Mouse (Mus musculus) left cerebral cortex, adult 9 months (tissue): ENCODE results near the gene Osgep.
"Not testable (repeated sequence)": the region's sequence is repeated elsewhere in the genome, so short reads cannot be mapped to it uniquely, and the experiment has no call there.

Source experiments
- DNase-seq, 2 experiments: peaks; one replicate each; pipeline ENCODE4 v3.0.0; 2022; ENCODE audit warnings: low spot score in 2 of 2

The Osgep gene

DNA sequence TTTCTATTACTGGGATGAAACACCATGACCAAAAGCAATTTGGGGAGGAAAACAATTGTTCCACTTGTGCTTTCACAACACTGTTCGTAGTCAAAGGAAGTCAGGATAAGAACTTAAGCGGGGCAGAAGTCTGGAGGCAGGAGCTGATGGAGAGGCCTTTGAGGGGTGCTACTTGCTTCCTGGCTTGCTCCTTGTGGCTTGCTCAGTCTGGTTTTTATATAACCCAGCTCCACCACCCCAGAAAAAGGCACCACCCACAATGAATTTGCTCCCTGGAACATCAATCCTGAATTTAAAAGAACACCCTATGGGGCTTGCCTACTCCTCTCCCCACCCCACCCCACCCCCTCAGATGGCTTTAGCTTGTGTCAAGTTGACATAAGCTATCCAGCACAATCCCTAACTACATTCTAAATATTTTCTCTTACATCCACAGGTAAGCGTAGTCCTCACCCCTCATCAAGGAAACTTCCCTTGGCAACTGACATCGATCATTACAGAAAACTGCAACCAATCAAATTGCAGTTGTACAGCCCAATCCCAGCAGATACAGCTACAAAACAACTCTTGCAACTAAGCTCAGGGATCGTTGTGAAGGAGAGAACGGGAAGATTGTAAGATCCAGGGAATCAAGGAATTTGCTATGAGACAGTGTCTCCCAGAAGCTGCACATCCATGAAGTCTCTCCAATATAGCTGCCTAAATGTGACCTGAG is 48.3 kb downstream of the Osgep start:
- peak in 1 of 2 experiments; percentile 22 for DNase-seq

DNA sequence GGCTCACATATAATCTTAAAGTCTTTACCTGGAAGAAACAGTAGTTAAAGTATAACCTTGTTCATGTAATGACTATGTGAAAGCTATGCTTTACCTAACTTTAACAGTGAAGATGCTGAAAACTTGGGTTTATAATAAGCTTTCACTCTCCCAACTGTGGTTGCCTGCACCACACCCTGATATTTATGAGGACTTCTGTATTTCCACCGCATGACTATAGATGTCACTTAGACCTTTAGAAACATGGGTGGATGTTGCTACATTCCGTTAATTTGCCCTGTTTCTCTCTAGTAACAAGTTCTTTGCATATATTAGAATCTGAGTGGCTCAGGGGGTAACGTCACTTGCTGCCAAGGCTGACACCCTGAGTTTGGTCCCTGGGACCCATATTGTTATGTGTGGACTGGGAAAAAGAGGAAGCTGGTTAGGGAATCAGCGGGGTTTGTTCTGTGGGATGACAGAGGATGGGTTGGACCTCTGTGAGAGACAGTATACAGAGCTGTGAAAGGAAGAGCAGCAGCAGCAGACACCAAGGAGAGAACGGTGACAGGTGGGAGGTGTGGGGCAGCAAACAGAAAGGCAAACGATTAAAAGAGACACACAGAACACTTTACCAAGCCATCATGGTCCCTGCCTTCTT is 49.0 kb downstream of the Osgep start:
- no peak for DNase-seq

DNA sequence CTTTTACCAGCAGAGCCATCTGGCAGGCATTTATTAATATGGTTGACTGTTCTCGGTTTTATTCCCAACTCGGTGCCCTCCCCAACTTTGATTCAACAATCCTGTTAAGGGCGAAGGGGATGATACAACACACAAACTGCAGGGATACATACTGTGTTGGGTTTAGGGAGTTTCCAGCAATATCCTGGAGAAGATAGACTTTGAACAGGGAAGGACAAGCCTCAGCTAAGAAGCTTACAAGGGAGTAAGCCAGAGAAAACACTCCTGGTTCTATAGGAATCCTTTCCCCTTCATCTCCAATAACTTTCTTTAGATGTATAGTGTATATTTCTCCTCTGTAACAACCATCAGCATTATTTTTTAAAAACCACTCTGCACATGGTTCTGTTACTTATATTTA is 49.5 kb downstream of the Osgep start:
- DNase-seq = no peak

DNA sequence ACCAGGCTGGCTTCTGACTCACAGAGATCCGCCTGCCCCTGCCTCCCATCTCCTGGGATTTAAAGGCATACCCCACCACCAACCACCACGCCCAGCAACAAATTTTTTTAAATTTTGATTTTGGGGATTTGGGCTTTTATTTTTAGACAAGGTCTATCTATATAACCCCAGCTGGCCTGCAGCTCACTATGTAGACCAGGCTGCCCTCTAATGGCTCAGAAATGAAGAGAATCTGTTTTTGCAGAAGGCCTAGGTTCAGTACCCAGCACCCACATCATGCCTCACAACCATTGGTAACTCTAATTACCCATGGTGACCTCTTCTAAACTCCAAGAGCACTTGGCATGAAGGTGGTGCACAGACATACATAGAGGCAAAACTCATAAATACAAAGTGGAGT is 53.4 kb downstream of the Osgep start:
- no peak for DNase-seq

DNA sequence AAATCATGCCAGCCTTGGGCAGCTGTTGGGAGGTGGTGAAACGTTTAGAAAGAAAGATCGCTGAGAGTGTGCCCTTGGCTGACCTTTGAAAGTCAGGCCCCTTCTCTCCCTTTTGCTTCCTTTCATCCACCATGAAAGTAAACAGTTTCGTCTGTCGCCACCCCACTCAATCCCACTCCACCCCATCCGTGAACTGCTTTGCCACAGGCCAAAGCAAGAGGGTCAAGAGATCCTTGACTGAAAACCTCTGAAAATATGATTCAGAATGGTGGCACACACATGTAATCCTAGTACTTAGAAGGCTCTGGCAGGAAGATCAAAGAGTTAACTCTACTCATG is 53.9 kb downstream of the Osgep start:
- peak in 1 of 2 experiments; percentile 9 for DNase-seq

DNA sequence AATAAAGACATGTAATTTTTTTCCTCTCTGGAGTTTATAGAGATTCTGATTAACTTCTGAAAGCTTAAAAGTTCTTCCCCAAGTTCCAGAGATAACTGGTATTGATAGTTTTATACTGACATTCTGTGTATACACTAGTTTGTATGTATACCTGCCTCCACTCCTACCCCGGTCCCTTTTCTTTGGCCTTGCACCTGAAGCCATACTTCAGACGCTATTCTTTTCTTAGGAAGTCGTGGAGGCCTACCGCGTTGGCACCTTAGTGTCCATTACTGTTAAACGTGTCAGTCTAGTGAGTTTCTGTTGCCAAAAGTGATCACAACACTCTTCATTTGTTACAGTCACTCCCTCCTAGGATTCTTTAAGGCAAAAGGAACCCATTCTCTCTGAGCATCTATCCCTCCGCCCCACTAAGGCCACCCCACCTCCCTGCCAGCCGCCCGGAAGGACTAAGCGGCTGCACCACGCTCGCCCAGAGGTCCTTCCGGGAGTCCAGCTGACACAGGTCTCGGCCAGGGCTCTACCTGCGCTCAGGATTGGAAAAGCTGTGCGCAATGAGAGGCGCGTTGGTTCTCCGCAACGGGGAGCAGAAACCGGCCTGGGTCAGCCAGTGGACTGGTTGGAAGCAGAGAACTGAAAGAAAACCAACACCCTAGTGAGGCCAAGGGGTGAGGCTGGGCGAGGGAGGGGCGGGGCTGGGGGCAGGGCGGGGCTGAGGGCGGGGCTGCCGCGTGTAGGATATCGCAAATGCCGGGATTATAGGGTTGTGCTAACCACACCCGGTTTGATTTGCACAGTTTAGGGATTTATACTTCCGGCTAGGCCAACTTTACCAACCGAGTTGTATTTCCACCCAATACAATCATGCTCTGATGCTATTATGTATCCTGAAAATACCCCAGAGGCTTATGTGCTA is 54.5 kb downstream of the Osgep start, which contains the start of gene Tep1:
Tep1 (minus strand) TSS at position 672 of the 916 bp plus-strand sequence.
- DNase-seq = peak in 1 of 2 experiments; percentile 57

DNA sequence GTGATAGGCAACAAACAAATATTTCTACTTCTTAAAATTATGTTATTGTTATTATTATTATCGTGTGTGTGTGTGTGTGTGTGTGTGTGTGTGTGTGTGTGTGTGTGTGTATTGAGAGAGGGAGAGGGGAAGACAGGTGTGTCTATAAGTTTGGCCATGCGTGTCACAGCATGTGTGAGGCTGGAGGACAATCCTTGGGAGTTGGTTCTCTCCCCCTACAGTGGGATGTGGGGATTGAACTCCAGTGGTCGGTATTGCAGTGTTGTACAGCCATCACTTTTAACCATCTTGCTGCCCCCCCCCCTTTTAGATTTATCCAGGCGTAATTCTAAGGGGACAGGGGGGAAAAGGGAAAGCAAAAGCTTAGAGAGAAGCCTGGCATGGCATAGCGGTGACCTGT is 56.0 kb downstream of the Osgep start:
- DNase-seq = no peak

DNA sequence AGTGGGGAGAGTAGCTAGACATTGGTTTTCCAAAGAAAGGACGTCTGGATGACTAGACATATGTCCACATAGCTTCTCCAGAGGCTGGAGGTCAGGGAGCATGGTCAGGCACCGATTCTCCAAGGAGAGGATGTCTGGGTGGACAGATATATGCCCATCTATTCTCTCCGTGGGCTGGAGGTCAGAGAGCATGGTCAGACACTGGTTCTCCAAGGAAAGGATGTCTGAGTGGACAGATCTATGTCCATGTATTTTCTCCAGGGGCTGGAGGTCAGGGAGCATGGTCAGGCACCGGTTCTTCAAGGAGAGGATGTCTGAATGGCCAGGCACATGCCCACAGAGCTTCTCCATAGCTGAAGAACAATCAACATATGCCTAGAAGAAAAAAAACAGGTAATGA is 56.5 kb downstream of the Osgep start:
- no peak for DNase-seq

DNA sequence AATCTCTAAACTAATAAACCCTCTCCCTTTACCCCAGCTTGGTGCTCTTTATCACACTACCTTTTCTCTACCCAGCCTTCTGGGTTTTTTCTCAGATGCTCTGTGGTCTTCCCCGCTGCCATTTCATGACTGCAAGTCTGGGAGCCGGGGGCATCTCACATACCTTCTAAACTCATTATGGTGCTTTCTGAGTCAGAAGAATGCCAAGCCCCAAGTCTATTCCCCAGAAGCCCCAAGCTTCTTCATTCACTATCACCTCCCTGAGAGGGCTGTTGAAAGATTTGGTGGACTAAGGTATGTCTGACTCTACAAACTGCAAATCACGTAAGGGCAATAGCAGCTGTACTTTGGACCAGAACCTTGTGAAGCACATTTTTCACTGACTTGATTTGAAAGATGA is 57.7 kb downstream of the Osgep start:
- DNase-seq = no peak

DNA sequence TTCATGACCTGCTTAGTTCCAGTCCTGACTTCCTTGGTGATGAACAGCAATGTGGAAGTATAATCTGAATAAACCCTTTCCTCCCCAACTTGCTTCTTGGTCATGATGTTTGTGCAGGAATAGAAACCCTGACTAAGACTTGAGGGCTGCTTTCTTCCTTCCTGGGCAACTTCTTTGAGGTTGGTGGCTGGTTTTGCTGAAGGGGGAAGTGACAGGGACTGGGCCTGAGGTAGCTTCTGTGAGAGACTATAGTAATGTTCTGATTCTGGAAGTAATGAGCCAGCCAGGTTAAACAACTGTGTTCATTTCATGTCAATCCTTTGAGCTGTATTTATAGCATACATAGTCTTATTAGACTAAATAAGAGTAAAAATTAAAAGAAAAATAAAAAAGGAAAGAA is 59.7 kb downstream of the Osgep start:
- not testable (repeated sequence) for DNase-seq

DNA sequence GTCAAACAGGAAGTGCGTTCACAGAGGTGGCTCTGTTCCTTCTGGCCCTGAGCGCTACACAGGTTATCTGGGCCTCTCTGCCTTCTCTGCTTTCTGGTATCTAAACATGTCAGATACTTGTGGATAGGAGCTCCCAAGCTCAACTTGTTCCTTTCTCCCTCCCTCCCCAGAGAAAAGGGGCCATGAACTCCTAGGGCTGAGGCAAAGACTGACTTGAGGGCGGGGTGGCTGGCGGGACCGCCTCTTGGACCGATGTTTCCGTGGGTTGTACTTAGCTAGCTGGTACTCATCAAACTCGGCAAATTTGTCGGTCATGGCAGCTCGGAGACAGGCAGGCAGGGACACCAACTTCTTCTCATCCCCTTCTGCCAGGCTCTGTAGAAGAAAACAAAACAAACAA is 62.1 kb downstream of the Osgep start:
- DNase-seq = no peak
